Mouse (Mus musculus) erythroblast, adult 5-6 weeks (primary cell): ENCODE data around the gene Ccdc117. TPM values are rescaled to one million over a fixed set of nuclear protein-coding genes. Genes with fewer than 3 reads are reported as not detected.
"Not testable (repeated sequence)": the region's sequence is repeated elsewhere in the genome, so short reads cannot be mapped to it uniquely, and the experiment has no call there.

Experiments
- ATAC-seq: replicated peaks from 2 replicates; pipeline ENCODE4 v1.8.0; 2016; ENCODE audit warnings: moderate number of reproducible peaks, mild to moderate bottlenecking, moderate TSS enrichment, inconsistent platforms; ENCODE audit not compliant: poor library complexity, low FRiP score, severe bottlenecking
- total RNA-seq, 2 experiments: library from RNA; stranded (forward) in 1 of 2; stranded (reverse) in 1 of 2; fragments of 150-400 nt in 1 of 2; fragments of 200-764, 138-1000 nt in 1 of 2; gene quantifications; 2 replicates each; pipeline versions ENCODE4 v1.2.3 to v1.2.4; 2015 to 2017; ENCODE audit warnings: low replicate concordance in 2 of 2

The Ccdc117 gene
- total RNA-seq (2015; ENCODE audit: low replicate concordance): 2.7 and 5.6 TPM in 2 replicates
- total RNA-seq (2017; ENCODE audit: low replicate concordance): 9.5 and 10.4 TPM in 2 replicates

DNA sequence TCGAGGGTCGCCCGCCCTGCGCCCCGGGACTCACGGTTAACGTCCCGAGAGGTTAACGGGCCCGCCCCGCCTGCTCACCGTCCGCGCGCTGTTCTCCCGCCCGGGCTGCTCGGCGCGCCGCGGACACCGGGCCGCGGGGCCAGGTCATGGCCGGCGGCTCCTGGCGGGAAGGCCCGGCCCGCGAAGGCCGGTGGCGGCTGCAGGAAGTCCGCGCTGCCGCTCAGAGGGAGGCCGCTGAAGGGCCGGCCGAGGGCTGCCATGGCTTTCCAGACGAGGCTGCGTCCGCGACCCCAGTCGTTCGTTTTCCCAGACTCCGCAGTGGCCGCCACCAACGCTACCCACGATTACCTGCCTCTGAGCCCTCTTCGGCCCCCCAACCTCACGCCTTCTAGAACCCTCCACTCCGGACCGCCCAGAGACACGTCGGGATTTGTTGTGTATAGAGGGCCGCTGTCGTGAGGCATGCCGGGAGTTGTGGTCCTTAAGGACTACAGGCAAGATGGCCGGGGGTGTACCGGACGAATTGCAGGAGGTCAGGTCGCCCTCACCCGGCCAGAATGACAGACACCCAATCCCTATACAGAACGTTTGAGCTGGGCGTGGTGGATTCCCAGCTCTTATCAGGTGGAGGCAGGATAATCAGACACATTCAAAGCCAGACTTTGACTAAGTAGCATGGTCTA is at the start of gene Ccdc117:
Gene Ccdc117 (minus strand): TSS at position 389 of the 683 bp plus-strand sequence.
- peak; percentile 98 for ATAC-seq

- 0 out of 2 replicates have a peak, but pooled peaks have one; percentile 50 for ATAC-seq
These were observed 33.1 kb upstream of the Ccdc117 start for GRCm38 (mm10) chr11:5575046-5575445.

GRCm38 (mm10) chr11:5573821-5574220 is 31.8 kb upstream of the Ccdc117 start:
- peak; percentile 82 for ATAC-seq

DNA sequence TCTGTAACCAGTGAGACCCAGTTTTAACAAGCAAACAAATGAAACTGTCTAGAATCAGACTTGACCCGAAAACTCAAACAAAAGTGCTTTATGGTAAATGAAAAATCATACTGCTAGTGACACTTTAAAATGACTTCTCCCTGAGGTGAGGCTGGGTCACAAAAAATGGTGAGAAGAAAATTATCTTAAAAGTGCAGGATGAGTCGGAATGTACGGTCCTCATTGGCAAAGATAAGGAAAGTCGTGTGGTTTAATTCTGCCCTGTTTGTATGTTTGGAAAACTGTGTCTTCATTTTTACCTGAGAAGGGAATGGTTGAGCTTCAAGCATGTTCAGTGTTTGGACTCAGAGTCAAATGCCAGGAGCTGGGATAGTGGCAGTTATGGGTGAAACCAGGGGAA is 29.9 kb upstream of the Ccdc117 start:
- peak; percentile 62 for ATAC-seq

DNA sequence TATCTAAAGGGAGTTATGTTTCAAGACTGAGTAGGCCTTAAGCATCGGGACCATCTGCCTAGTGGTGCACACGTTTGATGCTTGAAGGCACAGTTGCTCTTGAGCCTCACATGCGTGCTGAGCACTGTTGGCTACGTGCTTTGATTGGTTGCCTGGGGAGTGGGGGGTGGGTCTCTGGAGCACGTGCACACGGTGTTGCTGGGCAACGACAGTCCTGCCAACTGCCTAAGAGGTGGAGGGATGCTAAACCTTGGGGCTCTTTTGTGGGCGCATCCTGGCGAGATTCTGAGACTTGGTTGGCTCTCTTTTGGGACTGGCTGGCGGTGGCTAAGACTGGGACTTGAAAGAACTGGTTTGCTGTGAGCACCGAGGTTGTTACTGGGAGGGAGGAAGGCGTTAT is 27.5 kb upstream of the Ccdc117 start, which contains the start of gene Ankrd36:
Gene Ankrd36 (plus strand): TSS at position 211 of the 400 bp plus-strand sequence.
- ATAC-seq: no peak

GRCm38 (mm10) chr11:5568082-5568481 is 26.1 kb upstream of the Ccdc117 start:
- ATAC-seq: no peak

DNA sequence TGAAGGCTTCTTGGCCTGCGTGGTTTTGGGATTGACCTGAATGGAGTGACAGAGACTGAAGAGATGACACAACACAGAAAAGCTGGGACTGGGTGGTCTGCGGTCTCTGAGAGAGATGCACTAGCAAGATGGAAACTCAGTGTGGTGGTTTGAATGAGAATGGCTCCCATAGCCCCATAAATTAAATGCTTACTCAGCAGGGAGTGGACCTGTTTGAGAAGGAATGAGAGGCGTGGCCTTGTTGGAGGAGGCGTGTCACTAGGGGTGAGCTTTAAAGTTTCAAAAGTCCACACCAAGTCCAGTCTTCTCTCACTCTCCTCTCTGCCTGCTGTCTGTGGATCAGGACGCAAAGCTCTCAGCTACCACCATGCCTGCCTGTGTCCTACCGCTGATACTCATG is 25.7 kb upstream of the Ccdc117 start:
- ATAC-seq: no peak

DNA sequence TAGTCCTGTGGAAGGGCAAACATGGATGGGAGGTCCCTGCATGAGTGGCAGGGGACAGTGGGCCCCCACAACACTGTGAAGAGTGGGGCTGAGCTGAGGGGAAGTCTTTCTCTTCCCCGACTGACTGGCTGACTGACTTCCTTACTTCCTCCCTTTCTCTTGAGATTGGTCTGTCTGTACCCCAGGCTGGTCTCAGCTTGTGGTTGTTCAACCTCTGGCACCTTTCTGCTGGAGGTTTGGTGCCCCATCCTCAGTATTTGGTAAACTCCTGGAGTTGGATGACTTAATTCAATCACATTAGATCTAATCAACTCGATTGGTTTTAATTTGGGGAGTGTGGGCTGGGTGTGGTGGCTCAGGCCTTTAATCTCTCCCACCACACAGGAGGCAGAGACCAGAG is 24.5 kb upstream of the Ccdc117 start:
- ATAC-seq: no peak

- no peak for ATAC-seq
These were observed 23.6 kb upstream of the Ccdc117 start for GRCm38 (mm10) chr11:5565596-5565995.

GRCm38 (mm10) chr11:5563898-5564297 is 21.9 kb upstream of the Ccdc117 start:
- no peak for ATAC-seq

- no peak for ATAC-seq
These were observed 20.8 kb upstream of the Ccdc117 start for GRCm38 (mm10) chr11:5562625-5563268.

DNA sequence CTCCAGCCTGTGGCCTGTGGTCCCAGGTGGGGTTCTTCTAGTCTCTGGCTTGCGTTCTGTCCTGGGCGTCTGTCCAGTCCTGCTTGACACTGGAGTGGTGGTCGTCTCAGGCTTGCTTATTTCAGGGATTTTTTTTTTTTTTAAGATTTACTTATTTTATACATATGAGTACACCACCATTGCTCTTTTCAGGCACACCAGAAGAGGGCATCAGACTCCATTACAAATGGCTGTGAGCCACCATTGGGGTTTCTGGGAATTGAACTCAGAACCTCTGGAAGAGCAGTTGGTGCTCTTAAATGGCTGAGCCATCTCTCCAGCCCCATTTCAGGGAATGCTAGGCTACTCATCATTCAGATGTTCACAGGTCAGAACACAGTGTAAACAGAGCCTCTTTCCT is 18.3 kb upstream of the Ccdc117 start:
- ATAC-seq: no peak

GRCm38 (mm10) chr11:5551931-5552330 is 9.9 kb upstream of the Ccdc117 start:
- ATAC-seq: no peak

DNA sequence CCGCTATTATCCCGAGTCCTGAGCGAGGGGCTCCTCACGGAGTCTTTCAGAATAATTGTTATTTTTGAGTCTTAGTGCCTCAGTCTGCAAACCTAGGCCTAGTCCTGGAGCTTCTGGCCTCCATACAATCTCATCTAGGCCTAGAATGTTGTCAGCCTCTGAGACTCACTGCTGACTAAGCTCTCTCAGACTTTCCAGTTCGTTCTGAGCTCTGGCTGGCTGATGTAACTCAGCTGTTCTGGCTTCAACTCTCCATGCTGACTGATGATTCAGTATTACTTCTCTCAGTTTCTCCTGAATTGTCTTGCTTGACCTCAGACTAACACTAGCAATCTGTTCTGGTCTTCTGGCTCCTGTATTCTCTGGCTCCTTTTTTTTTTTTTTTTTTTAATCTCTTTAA is 9.4 kb upstream of the Ccdc117 start:
- no peak for ATAC-seq

GRCm38 (mm10) chr11:5546693-5547092 is 4.7 kb upstream of the Ccdc117 start:
- no peak for ATAC-seq

GRCm38 (mm10) chr11:5545457-5545856 is 3.5 kb upstream of the Ccdc117 start:
- no peak for ATAC-seq

- not testable (repeated sequence) for ATAC-seq
These were observed 2.7 kb upstream of the Ccdc117 start for GRCm38 (mm10) chr11:5544709-5545108.

DNA sequence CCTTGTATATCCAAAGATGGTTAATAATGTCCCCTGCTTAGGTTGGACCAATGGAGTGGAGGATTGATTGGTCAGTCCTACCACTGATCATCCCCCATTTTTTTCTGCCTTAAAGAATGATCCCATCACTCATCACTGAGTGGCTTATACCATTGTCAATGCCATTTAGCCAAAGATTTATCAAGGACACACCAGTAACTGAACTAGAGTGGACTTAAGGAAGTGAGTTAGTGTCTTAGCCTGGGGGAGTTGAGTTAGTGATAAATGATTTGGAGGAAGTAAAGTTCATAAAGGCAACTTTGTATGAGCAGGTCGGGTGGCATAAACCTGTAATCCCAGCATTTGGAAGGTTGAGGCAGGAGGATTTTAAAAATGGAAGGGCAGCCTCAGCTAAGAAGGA is 1.3 kb upstream of the Ccdc117 start:
- ATAC-seq: no peak

- ATAC-seq: no peak
These were observed 647 bp upstream of the Ccdc117 start for GRCm38 (mm10) chr11:5542482-5543185.

DNA sequence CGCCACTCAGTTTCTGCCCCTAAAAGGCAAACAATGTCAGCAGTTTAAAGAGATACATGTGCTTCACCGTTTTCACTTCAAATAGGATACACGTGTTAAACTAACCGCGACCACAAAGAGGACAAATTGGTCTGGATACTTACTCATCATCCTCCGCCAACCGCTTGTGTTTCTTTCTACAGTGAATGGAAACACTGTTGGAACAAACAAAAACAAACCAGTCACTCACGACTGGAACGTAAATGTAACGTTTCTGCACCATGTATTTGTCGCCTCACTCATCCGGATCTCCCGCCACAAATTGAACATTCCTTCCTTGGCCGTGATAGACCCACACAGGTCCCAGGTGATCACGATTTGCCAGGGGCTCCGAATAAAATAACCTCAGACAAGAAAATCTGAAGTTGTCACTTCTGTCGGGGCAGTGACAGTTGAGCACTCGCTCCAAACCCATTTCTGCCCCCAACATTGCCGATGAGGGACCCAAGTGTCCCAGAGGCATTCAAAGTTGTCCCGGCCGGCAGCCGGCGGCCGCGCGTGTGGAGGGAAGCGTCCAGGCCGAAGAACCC is 673 bp downstream of the Ccdc117 start:
- ATAC-seq: 0 out of 2 replicates have a peak, but pooled peaks have one; percentile 2
